Mouse (Mus musculus) midbrain, embryonic 12.5 days (tissue): ENCODE measurements around the gene Dhtkd1. TPM values are rescaled to one million over a fixed set of nuclear protein-coding genes. Genes with fewer than 3 reads are reported as not detected.
A peak's percentile ranks its signal among the peaks of the same experiment; 100 is the strongest.

Experiments used
- ATAC-seq: fragments of 200-750 bp; cut with Nextera tagmentation; 2 replicates; pipeline ENCODE4 v1.8.0; 2017; ENCODE audit warnings: low read depth, moderate TSS enrichment, moderate library complexity; ENCODE audit not compliant: low FRiP score
- H3K27ac ChIP-seq: fragments of 300-500 bp; sonication (generic); replicated peaks from 2 replicates; pipeline ENCODE4 v1.5.1; 2016; ENCODE audit warnings: mild to moderate bottlenecking
- H3K27me3 ChIP-seq: fragments of 300-500 bp; sonication (generic); 2 replicates; pipeline ENCODE4 v1.6.1; 2016; ENCODE audit warnings: mild to moderate bottlenecking
- H3K36me3 ChIP-seq: fragments of 300-500 bp; sonication (generic); 2 replicates; pipeline ENCODE4 v1.6.1; 2016
- H3K4me1 ChIP-seq: fragments of 300-500 bp; sonication (generic); 2 replicates; pipeline ENCODE4 v1.6.1; 2016
- H3K4me2 ChIP-seq: fragments of 300-500 bp; sonication (generic); replicated peaks from 2 replicates; pipeline ENCODE4 v1.6.1; 2016; ENCODE audit warnings: mild to moderate bottlenecking, moderate library complexity
- H3K4me3 ChIP-seq: fragments of 300-500 bp; sonication (generic); 2 replicates; pipeline ENCODE4 v1.5.1; 2016; ENCODE audit warnings: mild to moderate bottlenecking
- H3K9ac ChIP-seq: fragments of 300-500 bp; sonication (generic); replicated peaks from 2 replicates; pipeline ENCODE4 v1.6.1; 2016; ENCODE audit warnings: mild to moderate bottlenecking, moderate library complexity
- H3K9me3 ChIP-seq: fragments of 300-500 bp; sonication (generic); 2 replicates; pipeline ENCODE4 v1.6.1; 2016; ENCODE audit warnings: mild to moderate bottlenecking
- WGBS: fragments of 180-500 bp; shearing (Covaris S2); methylation state at CpG from one replicate; pipeline ENCODE4 v1.1.7; 2016; 5-methylcytosine and 5-hydroxymethylcytosine counted together
- polyA plus RNA-seq: library from polyadenylated mRNA; unstranded; fragments of >200 nt; fragmentation: Nextera tagmentation; extraction: Ambion mirVana; gene quantifications from 2 replicates; pipeline ENCODE4 v1.2.1, GENCODE M21; 2016

The Dhtkd1 gene
- polyA plus RNA-seq, 1 experiment from 2014 or later = 6.1 TPM

DNA sequence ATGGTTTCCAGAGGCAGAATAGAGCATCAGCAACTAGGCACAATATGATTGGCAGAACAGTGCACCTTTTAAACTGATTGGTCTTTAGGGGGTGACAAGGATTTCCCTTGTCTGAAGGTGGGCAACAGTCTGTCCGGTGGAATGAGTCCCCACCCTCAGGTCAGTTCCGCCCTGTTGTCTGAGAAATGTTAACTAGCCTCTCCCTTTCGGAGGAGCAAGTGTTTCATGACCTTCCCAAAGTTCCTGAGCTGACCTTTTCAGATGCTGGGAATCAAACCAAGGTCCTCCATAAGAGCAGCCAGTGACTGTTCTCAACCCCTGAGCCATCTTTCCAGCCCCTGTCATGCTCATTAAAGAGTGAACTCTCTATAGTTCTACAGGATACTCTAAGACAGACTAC, 4.3 kb upstream of the Dhtkd1 start:
- 92% methylated on average over 3 of the region's 3 CpGs for WGBS
- no peak for ATAC-seq

DNA sequence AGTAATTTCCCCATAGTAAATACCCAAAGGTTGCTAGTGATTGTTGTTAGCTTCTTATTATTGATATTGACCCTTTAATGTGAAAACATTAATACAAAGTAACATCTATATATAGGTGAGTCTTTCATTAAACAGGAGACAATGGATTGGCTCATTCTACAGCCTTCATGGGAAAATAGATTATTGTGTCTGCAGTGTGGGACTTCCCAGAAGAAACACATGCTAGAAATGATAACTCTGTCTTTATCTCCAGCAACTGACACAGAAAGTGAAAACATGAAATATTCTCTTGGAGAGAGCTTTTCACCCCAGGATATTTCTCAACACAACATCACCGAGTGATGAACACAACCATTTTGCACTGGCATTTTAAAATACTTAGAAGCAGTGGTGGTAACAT, 3.0 kb upstream of the Dhtkd1 start:
- H3K4me2 ChIP-seq = no peak overlapping the region
- H3K9ac ChIP-seq = no peak overlapping the region
- no peak overlapping the region for H3K4me3 ChIP-seq
- no peaks in the 10 kb centered on the region for H3K36me3 ChIP-seq
- H3K4me1 ChIP-seq = peaks cover 15% of the 10 kb centered on the region
- no peaks in the 10 kb centered on the region for H3K27me3 ChIP-seq
- no peak for ATAC-seq
- no peaks in the 10 kb centered on the region for H3K9me3 ChIP-seq
- no peak overlapping the region for H3K27ac ChIP-seq
- WGBS = 98% methylated on average over 1 of the region's 1 CpGs

More for the DNA sequence above, 4.3 kb upstream of the Dhtkd1 start:
- H3K4me2 ChIP-seq = no peak overlapping the region
- peaks cover 15% of the 10 kb centered on the region for H3K4me1 ChIP-seq
- H3K27me3 ChIP-seq = no peaks in the 10 kb centered on the region
- H3K9me3 ChIP-seq = no peaks in the 10 kb centered on the region
- H3K27ac ChIP-seq = no peak overlapping the region
- H3K4me3 ChIP-seq = no peak overlapping the region
- no peak overlapping the region for H3K9ac ChIP-seq
- no peaks in the 10 kb centered on the region for H3K36me3 ChIP-seq

- H3K4me1 ChIP-seq = peaks cover 10% of the 10 kb centered on the region
- H3K27ac ChIP-seq = no peak overlapping the region
- peak overlapping the region; percentile 57 for H3K4me3 ChIP-seq
- no peaks in the 10 kb centered on the region for H3K36me3 ChIP-seq
- H3K4me2 ChIP-seq = peak overlapping the region; percentile 74
- H3K9me3 ChIP-seq = no peaks in the 10 kb centered on the region
- 40% methylated on average over 4 of the region's 4 CpGs for WGBS
- no peak overlapping the region; the same call in 1 of the 2 replicates for H3K9ac ChIP-seq
- no peaks in the 10 kb centered on the region for H3K27me3 ChIP-seq
- no peak; the same call in 1 of the 2 replicates for ATAC-seq
Measured at GRCm38 (mm10) chr2:5943071-5943470, 479 bp upstream of the Dhtkd1 start.

DNA sequence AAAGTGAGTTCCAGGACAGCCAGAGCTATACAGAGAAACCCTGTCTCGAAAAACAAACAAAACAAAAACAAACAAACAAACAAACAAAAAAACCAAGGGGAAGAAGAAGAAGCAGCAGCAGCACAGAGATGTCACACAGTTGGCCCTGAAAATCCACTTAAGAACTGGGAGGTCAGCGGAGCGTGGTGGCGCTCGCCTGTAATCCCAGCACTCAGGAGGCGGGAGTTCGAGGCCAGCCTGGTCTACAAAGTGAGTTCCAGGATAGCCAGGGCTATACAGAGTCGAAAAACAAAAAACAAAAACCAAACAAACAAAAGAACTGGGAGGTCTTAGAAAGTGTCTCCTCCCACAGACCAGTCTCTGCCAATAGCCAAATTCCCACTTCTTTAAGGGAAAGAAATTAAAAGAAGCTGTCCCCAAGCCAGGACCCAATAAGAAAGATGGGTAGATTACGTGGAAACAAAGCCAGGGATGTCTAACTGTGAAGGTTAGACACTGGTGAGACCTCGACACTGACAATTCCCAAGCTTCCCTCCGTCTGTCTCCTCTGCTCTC, 654 bp downstream of the Dhtkd1 start:
- Histone ChIP-seq H3K9me3 (no peaks in the 10 kb centered on the region), H3K27ac (no peak overlapping the region), H3K27me3 (no peaks in the 10 kb centered on the region), H3K4me3 (peak overlapping the region; percentile 57), H3K4me1 (peaks cover 10% of the 10 kb centered on the region), H3K4me2 (peak overlapping the region; percentile 74), H3K9ac (peak overlapping the region; percentile 58), H3K36me3 (no peaks in the 10 kb centered on the region)
- 51% methylated on average over 11 of the region's 11 CpGs for WGBS
- ATAC-seq = no peak

GRCm38 (mm10) chr2:5940936-5941335, 1.7 kb downstream of the Dhtkd1 start:
- Histone ChIP-seq H3K9me3 (no peaks in the 10 kb centered on the region), H3K27ac (no peak overlapping the region), H3K27me3 (no peaks in the 10 kb centered on the region), H3K9ac (no peak overlapping the region), H3K4me1 (peaks cover 10% of the 10 kb centered on the region), H3K4me2 (no peak overlapping the region), H3K36me3 (no peaks in the 10 kb centered on the region), H3K4me3 (no peak overlapping the region)
- no peak for ATAC-seq
- WGBS = 95% methylated on average over 9 of the region's 9 CpGs

DNA sequence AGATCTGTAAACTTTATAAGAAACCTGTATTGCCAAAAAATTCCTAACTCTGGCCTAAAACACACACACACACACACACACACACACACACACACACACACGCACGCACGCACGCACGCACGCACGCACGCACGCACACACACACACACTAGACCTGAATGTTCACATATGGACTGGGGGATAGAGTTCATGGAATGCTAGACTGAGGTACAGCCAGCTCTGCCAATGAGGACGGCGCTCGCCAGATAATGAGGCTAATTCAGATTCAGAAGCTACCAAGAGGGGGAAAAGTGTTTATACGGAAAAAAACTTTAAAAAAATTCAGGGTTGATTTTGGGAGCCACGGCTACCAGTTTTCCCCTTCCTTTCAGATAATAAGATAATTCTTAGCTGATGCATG, 2.7 kb downstream of the Dhtkd1 start:
- H3K36me3 ChIP-seq = no peaks in the 10 kb centered on the region
- WGBS = 86% methylated on average over 14 of the region's 14 CpGs
- H3K27me3 ChIP-seq = no peaks in the 10 kb centered on the region
- peaks cover 10% of the 10 kb centered on the region for H3K4me1 ChIP-seq
- H3K9me3 ChIP-seq = no peaks in the 10 kb centered on the region
- no peak for ATAC-seq
- H3K4me3 ChIP-seq = no peak overlapping the region
- H3K27ac ChIP-seq = no peak overlapping the region
- H3K9ac ChIP-seq = no peak overlapping the region
- H3K4me2 ChIP-seq = no peak overlapping the region

DNA sequence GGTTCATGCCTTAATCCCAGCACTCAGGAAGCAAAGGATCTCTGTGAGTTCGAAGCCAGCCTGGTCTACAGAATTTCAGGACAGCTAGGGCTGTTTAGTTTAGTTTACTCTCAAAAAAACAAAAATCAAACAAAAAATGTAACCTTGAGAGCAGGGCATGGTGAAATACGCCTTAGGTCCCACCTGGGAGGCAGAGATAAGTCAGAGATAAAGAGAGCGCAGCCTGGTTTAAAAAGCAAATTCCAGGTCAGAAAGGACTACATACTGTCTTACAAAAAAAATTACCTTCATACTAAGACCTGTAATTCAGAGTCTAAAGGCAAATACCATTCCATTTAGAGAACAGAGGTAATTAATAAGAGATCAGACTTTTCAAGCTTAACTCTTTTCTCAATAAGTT, 3.3 kb downstream of the Dhtkd1 start:
- H3K27ac ChIP-seq = no peak overlapping the region
- 89% methylated on average over 3 of the region's 3 CpGs for WGBS
- no peak overlapping the region for H3K4me3 ChIP-seq
- no peaks in the 10 kb centered on the region for H3K36me3 ChIP-seq
- no peak overlapping the region for H3K9ac ChIP-seq
- ATAC-seq = no peak
- H3K4me1 ChIP-seq = peaks cover 10% of the 10 kb centered on the region
- H3K4me2 ChIP-seq = no peak overlapping the region
- H3K9me3 ChIP-seq = no peaks in the 10 kb centered on the region
- no peaks in the 10 kb centered on the region for H3K27me3 ChIP-seq

DNA sequence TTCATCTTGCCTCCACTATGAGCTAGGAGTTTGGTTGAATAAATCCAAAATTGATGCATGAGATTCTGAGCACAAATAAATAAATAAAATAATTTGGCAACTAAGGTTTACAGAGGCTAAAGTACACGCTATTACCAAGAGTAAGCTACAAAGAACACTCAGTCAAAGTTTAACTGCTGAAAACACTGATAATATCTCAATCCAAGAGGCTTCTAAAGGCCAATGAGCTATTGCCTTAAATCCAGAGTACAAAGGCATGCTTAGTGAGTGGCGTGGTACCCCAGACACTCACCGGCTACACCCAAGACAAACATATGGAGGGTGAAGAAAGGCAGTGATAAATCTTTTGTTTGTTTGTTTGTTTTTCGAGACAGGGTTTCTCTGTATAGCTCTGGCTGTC, 6.0 kb downstream of the Dhtkd1 start:
- no peak overlapping the region for H3K4me3 ChIP-seq
- no peaks in the 10 kb centered on the region for H3K4me1 ChIP-seq
- no peak overlapping the region for H3K27ac ChIP-seq
- H3K9ac ChIP-seq = no peak overlapping the region
- H3K27me3 ChIP-seq = no peaks in the 10 kb centered on the region
- H3K9me3 ChIP-seq = no peaks in the 10 kb centered on the region
- no peak overlapping the region for H3K4me2 ChIP-seq
- no peak for ATAC-seq
- 87% methylated on average over 4 of the region's 4 CpGs for WGBS
- H3K36me3 ChIP-seq = no peaks in the 10 kb centered on the region

DNA sequence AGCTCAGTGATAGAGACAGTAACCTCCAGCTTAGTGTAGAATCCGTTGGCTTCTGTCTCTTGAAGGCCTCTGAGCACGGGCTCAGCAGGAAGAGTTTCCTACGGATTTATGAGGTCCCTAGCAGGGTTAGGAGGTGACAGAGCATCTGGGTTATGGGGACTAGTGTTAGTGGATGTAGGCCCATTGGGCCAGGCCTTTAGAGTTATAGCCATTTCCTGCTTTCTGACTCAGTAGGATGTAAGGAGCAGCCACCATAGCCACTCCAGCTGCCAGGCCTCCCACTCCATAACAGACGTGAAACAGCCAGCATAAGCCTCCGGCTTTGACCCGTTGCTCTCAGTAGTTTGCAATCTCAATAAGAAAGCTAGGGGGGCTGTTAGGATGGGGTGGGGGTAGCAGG, 6.5 kb downstream of the Dhtkd1 start:
- Histone ChIP-seq H3K9ac (no peak overlapping the region), H3K4me3 (no peak overlapping the region), H3K4me1 (no peaks in the 10 kb centered on the region), H3K36me3 (no peaks in the 10 kb centered on the region), H3K9me3 (no peaks in the 10 kb centered on the region), H3K4me2 (no peak overlapping the region), H3K27ac (no peak overlapping the region), H3K27me3 (no peaks in the 10 kb centered on the region)
- WGBS = 78% methylated on average over 6 of the region's 6 CpGs
- no peak for ATAC-seq

- Histone ChIP-seq H3K4me3 (no peak overlapping the region), H3K9me3 (no peaks in the 10 kb centered on the region), H3K4me2 (no peak overlapping the region), H3K4me1 (no peaks in the 10 kb centered on the region), H3K27ac (no peak overlapping the region), H3K36me3 (no peaks in the 10 kb centered on the region; the same call in 1 of the 2 replicates), H3K9ac (no peak overlapping the region), H3K27me3 (no peaks in the 10 kb centered on the region)
- WGBS = 97% methylated on average over 3 of the region's 3 CpGs
- no peak for ATAC-seq
Measured at GRCm38 (mm10) chr2:5934936-5935335, 7.7 kb downstream of the Dhtkd1 start.

- H3K36me3 ChIP-seq = peaks cover 14% of the 10 kb centered on the region
Measured at GRCm38 (mm10) chr2:5931938-5932337, 10.7 kb downstream of the Dhtkd1 start.

DNA sequence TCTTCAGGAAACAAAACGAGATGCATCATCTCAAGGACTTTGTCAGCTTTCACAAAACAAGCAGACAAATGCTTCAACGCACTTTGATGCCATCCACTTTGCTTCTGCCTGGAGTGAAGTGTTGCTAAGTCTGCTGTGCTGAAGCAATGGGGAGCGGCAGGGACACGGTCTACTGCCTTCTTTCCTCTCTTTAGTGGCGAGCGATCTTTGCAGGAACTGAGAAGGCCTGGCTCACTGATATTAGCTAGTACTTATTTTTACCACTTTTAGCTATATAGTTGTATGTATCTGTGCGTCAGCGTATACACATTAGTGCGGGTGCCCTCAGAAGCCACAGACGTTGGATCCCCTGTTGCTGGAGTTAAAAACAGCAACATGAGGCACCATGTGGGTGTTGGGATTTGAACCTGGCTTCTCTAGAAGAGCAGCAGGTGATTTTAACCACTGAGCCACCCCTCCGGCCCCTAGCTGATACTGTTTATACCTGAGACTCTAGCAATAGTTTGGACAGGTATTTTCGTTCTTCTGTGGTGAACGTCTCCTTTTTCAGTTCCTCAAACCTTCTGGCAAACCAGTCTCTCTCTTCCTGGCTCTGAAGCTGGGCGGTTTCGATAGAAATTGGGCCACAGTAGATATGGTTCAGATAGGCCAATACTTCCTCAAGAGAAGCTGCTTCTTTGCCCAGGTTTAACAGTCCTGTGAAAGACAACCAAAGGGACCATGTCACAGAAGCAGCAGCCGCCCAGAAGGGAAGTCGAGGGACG, 12.1 kb downstream of the Dhtkd1 start:
- no peaks in the 10 kb centered on the region for H3K4me1 ChIP-seq
- no peak overlapping the region for H3K4me3 ChIP-seq
- H3K9me3 ChIP-seq = no peaks in the 10 kb centered on the region
- H3K27ac ChIP-seq = no peak overlapping the region
- ATAC-seq = no peak
- H3K4me2 ChIP-seq = no peak overlapping the region
- no peak overlapping the region for H3K9ac ChIP-seq
- WGBS = 86% methylated on average over 18 of the region's 18 CpGs
- H3K27me3 ChIP-seq = no peaks in the 10 kb centered on the region
- peaks cover 14% of the 10 kb centered on the region for H3K36me3 ChIP-seq

More at GRCm38 (mm10) chr2:5931938-5932337, 10.7 kb downstream of the Dhtkd1 start:
- ATAC-seq = no peak
- Histone ChIP-seq H3K27ac (no peak overlapping the region), H3K9ac (no peak overlapping the region), H3K27me3 (no peaks in the 10 kb centered on the region), H3K4me2 (no peak overlapping the region), H3K4me3 (no peak overlapping the region), H3K4me1 (no peaks in the 10 kb centered on the region), H3K9me3 (no peaks in the 10 kb centered on the region)
- 89% methylated on average over 5 of the region's 5 CpGs for WGBS
